Mouse (Mus musculus): ENCODE data around the gene Clcf1.
A peak's percentile ranks its signal among the peaks of the same experiment; 100 is the strongest.

Clcf1 gene

GRCm38 (mm10) chr19:4192251-4192985 is 21.6 kb upstream of the Clcf1 start:
- ATAC-seq (ENCODE audit: insufficient number of reproducible peaks, low FRiP score, low TSS enrichment), result no peak

DNA sequence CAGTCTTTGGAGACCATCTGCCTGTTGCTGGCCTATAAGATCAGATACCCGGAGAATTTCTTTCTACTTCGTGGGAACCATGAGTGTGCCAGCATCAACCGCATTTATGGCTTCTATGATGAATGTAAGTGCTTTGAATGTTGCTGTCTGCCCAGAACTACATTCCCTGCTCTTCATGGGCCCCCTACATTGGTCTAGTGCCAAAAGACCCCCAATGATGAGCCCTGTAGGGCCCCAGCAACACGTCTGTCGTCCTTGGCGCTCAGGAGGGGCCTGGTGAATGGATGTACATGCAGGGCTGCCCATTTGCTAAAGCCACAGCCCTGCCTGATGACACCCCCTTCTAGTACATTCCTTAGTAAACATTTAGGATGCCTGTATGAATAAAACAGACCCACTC is 20.9 kb upstream of the Clcf1 start:
- ATAC-seq (ENCODE audit: insufficient number of reproducible peaks, low FRiP score, low TSS enrichment), result no peak

- no peak for ATAC-seq (ENCODE audit: insufficient number of reproducible peaks, low FRiP score, low TSS enrichment)
Measured at GRCm38 (mm10) chr19:4194021-4194724, 19.9 kb upstream of the Clcf1 start.

DNA sequence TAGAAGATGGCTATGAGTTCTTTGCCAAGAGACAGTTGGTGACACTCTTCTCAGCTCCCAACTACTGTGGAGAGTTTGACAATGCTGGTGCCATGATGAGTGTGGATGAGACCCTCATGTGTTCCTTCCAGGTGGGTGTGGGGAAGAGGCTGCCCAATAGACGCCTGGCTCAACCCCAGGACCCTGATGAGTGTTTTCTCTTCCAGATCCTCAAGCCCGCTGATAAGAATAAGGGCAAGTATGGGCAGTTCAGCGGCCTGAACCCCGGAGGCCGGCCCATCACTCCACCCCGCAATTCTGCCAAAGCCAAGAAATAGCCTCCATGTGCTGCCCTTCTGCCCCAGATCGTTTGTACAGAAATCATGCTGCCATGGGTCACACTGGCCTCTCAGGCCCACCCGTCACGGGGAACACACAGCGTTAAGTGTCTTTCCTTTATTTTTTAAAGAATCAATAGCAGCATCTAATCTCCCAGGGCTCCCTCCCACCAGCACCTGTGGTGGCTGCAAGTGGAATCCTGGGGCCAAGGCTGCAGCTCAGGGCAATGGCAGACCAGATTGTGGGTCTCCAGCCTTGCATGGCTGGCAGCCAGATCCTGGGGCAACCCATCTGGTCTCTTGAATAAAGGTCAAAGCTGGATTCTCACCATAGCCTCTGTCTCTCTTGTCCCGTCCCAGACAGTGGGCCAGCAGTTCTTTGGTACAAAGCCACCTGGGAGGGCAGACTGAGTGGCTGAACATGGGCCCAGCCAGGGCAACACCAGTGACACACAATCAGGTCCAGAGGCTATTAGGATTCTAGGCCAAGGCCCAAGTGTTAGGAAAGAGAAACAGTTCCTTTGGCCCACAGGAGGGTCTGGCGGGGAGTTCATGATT is 19.0 kb upstream of the Clcf1 start:
- ATAC-seq (ENCODE audit: insufficient number of reproducible peaks, low FRiP score, low TSS enrichment), result no peak

DNA sequence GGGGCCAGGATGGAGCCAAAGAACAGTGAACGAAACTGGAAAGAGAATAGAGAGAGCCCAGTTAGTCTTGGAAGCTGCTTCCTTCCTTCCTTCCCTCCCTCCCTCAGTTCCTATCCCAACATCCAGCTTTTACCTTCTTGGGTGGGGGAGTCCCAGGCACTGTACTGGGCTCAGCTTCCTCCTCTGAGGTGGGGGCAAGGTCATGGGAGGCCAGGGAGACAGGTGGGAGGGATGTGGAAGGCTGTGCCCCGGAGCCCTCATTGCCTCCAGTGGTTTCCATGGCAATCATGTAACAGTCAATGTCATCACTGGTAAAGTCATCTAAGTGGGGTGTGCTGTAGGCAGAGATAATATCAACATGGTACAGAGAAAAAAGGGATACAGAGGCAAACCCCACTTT is 18.0 kb upstream of the Clcf1 start:
- ATAC-seq (ENCODE audit: insufficient number of reproducible peaks, low FRiP score, low TSS enrichment), result no peak

DNA sequence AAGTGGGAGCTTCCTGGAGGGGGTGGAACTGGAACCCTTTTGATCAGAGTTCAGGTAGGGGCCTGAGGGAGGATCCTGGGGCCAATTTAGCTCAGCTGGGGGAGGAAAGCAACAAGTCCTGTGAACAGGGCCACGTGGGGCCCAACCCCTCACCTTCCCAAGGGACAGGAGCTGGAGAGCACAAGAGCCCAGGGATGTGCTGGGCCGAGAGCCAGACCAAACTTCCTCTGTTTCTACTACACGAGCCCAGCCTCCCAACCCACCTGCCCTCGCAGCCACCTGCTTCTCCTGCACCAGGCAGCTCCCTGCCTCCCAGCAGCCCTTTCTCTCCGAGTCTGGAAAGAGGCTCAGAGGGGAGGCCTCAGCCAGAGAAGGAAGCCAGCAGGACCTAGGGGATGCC is 17.5 kb upstream of the Clcf1 start:
- ATAC-seq (ENCODE audit: insufficient number of reproducible peaks, low FRiP score, low TSS enrichment), result no peak

DNA sequence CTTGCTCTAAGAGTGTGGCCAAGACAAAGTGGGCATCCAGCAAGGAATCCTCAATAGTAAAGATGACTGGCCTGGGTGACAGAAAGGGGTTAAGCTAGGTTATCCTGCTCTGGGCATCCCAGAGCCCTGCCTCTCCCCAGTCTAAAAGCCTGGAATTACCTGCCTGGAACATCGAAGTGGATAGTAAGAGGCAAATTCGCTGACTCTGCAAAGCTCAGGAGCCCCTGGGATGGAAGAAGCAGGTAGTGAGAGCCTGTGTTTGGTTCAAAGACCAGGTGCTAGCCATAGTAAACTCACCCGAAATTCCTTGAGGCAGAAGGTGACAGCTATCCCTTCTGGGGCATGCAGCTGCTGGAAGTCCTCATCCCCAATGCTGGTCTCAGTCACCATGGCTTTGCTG is 16.9 kb upstream of the Clcf1 start:
- ATAC-seq (ENCODE audit: insufficient number of reproducible peaks, low FRiP score, low TSS enrichment), result no peak

DNA sequence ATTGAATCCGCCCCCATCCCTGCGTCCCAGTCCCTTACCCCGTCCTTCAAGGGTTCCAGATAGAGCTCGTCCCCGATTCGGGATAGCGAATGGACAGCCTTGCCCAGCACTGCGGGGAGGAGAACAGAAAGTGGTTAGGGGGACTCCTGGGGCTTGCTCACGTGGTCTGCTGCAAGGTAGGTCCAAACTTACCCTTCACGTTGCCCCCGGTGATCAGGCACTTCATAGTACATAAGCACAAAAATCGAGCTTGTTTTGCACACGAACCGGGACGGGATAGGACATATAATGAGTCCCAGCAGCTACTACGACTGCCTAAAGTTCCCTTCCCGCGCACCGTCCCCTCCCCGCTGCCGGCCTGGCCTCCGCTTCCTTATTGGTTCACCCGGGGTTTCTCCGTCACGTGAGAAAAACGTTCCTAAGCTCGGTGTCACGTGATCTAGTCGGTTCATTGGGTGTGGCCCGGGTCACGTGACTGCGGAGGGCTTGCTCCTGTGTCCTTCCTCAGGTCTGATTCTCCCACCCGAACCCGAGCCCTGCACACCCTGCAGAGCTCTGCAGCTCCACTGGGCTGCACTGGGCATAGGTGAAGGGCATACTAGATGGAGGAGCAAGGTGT is 12.6 kb upstream of the Clcf1 start, which contains the start of gene Rad9a:
TSS of gene Rad9a (minus strand) at position 372 of the 619 bp plus-strand sequence.
- ATAC-seq (ENCODE audit: insufficient number of reproducible peaks, low FRiP score, low TSS enrichment), result peak; percentile 75; the same call in 1 of the 2 replicates

DNA sequence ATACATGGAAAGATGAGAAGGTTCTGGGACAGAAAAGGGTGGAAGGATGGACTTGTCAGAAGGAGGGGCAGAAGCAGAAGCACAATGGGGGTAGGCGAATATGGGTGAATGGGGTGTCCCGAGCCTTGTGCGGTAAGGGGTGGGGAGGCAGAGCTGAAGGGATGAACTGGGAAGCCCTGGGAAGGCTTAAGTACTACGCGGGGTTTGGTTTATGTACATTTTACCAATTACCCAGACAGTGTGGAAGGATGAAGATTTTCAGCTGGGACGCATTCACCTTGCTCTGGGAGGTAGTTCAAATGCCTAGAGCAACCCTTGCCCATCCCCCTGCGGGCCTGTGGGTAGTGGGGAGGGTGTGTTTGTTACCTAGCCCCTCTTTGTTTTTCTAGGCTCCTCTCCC is 11.9 kb upstream of the Clcf1 start:
- ATAC-seq (ENCODE audit: insufficient number of reproducible peaks, low FRiP score, low TSS enrichment), result no peak

- ATAC-seq (ENCODE audit: insufficient number of reproducible peaks, low FRiP score, low TSS enrichment), result no peak
Measured at GRCm38 (mm10) chr19:4203148-4203547, 10.9 kb upstream of the Clcf1 start.

DNA sequence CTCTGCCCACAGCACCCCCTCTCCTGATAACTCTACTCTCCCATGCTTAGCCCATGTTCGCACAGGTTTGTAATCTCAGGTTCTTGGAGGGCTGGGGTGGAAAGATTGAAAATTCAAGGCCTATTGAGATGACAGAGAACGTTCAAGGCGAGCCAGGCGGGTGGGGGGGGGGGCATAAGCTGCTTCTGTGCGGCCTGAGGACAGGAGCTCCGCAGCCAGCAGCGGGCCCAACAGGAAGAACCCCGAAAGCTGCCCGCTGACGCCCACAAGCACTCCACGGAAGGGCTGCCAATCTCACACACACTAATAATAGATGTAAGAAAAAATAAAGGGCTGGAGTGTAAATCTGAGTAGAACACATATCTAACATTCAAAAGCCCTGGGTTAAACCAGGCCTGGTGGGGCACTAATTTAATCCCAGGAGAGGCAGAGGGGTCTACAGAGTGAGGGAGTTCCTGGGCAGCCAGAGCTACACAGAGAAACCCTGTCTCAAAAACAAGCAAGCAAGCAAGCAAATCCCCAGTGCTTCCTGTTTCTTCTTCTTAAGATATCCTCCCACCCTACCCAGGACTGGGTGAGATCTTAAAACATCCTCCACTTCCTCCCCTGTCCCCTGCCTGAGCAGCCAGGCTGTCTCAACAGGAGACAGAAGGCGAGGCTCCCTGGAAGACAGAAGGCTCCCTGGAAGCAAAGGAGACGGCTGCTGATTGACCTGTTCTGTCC is 10.3 kb upstream of the Clcf1 start:
- no peak for ATAC-seq (ENCODE audit: insufficient number of reproducible peaks, low FRiP score, low TSS enrichment)

GRCm38 (mm10) chr19:4204889-4205288 is 9.1 kb upstream of the Clcf1 start:
- no peak for ATAC-seq (ENCODE audit: insufficient number of reproducible peaks, low FRiP score, low TSS enrichment)

DNA sequence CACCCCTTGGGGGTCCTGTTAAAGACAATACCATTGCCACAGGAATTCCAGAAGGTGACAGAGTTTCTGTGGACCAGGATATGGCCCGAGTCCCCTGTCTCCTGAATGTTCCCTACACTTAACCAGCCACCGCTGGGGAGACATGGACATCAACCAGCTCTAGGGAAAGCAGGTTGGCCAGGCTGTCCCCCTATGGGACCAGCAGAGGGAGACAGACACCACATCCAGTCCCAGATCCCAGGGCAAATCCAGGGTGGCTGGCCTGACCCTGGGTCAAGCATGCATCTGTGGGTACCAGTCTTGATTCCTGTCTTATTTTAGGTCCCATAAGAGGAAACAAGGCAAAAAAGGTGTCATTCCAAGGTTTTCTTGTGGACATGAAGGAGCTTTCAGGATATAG is 7.1 kb upstream of the Clcf1 start:
- ATAC-seq (ENCODE audit: insufficient number of reproducible peaks, low FRiP score, low TSS enrichment), result peak; percentile 36; the same call in 1 of the 2 replicates

DNA sequence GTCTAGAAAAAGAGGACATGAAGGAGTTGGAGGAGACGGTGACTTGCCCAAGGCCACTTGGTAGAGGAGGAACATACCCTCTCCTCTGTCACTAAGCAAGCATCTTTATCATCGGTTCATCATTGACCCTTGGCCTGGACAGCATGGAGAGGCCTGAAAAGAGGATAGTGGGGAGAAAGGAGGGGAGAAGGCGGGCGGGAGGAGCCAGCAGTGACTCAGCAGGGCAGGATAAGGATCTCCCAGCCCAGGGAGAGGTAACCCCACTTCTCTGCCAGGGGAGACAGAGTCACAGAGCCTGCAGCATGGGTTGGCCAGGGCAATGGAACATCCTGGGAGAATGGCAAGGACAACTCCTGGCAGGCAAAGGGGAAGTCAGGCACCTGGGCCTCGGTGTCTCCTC is 5.5 kb upstream of the Clcf1 start:
- no peak for ATAC-seq (ENCODE audit: insufficient number of reproducible peaks, low FRiP score, low TSS enrichment)

- no peak for ATAC-seq (ENCODE audit: insufficient number of reproducible peaks, low FRiP score, low TSS enrichment)
Measured at GRCm38 (mm10) chr19:4211891-4212588, 2.0 kb upstream of the Clcf1 start.

DNA sequence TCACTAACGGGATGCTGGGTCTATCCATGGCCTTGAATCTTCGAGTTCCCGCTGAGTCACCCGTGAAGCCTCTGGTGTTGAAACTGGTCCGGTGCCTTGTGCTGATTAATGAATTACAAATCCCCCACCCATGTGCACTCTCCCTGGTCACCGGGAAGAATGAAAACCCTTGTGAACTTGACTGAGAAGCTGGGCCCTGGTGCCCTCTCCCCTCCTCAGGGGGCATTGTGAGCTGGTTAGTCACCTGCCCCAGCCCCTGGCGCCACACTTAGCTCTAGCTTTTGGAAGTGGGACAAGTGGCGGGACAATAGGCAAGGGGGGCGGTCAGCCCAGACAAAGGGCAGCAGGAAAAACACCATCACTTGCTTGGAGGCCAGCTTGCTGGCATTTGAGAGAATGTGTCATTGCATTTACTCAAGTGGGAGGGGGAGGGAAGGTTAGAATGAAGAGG is 489 bp upstream of the Clcf1 start:
- ATAC-seq (ENCODE audit: insufficient number of reproducible peaks, low FRiP score, low TSS enrichment), result no peak

GRCm38 (mm10) chr19:4214771-4215450 is 873 bp downstream of the Clcf1 start:
- no peak for ATAC-seq (ENCODE audit: insufficient number of reproducible peaks, low FRiP score, low TSS enrichment)

GRCm38 (mm10) chr19:4215451-4215840 is 1.4 kb downstream of the Clcf1 start:
- ATAC-seq (ENCODE audit: insufficient number of reproducible peaks, low FRiP score, low TSS enrichment), result no peak
